Mouse (Mus musculus) neural tube, embryonic 12.5 days (tissue): Measurements from ENCODE around the gene Il1r1. TPM values are rescaled to one million over a fixed set of nuclear protein-coding genes. Genes with fewer than 3 reads are reported as not detected.

Experiments
- ATAC-seq: fragments of 200-750 bp; cut with Nextera tagmentation; 2 replicates; pipeline ENCODE4 v1.8.0; 2017; ENCODE audit warnings: low read depth, mild to moderate bottlenecking, moderate TSS enrichment, moderate library complexity; ENCODE audit not compliant: low FRiP score
- H3K27ac ChIP-seq: fragments of 300-500 bp; sonication (generic); 2 replicates; pipeline ENCODE4 v1.5.1; 2016
- H3K27me3 ChIP-seq: fragments of 300-500 bp; sonication (generic); replicated peaks from 2 replicates; pipeline ENCODE4 v1.6.1; 2016; ENCODE audit warnings: mild to moderate bottlenecking
- H3K36me3 ChIP-seq: fragments of 300-500 bp; sonication (generic); 2 replicates; pipeline ENCODE4 v1.6.1; 2016; ENCODE audit warnings: mild to moderate bottlenecking
- H3K4me1 ChIP-seq: fragments of 300-500 bp; sonication (generic); 2 replicates; pipeline ENCODE4 v1.6.1; 2016
- H3K4me2 ChIP-seq: fragments of 300-500 bp; sonication (generic); replicated peaks from 2 replicates; pipeline ENCODE4 v1.6.1; 2016; ENCODE audit warnings: mild to moderate bottlenecking
- H3K4me3 ChIP-seq: fragments of 300-500 bp; sonication (generic); 2 replicates; pipeline ENCODE4 v1.5.1; 2016
- H3K9ac ChIP-seq: fragments of 300-500 bp; sonication (generic); 2 replicates; pipeline ENCODE4 v1.6.1; 2016; ENCODE audit warnings: mild to moderate bottlenecking
- H3K9me3 ChIP-seq: fragments of 300-500 bp; sonication (generic); 2 replicates; pipeline ENCODE4 v1.6.1; 2016; ENCODE audit warnings: mild to moderate bottlenecking
- WGBS: fragments of 180-500 bp; shearing (Covaris S2); methylation state at CpG from one replicate; pipeline ENCODE4 v1.1.7; 2016; 5-methylcytosine and 5-hydroxymethylcytosine counted together
- polyA plus RNA-seq: library from polyadenylated mRNA; unstranded; fragments of >200 nt; fragmentation: Nextera tagmentation; extraction: Ambion mirVana; gene quantifications from 2 replicates; pipeline ENCODE4 v1.2.1, GENCODE M21; 2016

Gene Il1r1
- polyA plus RNA-seq, 1 experiment from 2014 or later: 0.66 TPM

GRCm38 (mm10) chr1:40330181-40330580 lies 105.3 kb downstream of the Il1r1 start:
- no peak overlapping the region for H3K4me3 ChIP-seq
- peaks cover 19% of the 10 kb centered on the region for H3K27me3 ChIP-seq
- no peak overlapping the region for H3K4me2 ChIP-seq
- no peaks in the 10 kb centered on the region for H3K9me3 ChIP-seq
- peaks cover 9% of the 10 kb centered on the region for H3K4me1 ChIP-seq
- H3K9ac ChIP-seq: no peak overlapping the region
- H3K27ac ChIP-seq: no peak overlapping the region
- 87% methylated on average over 8 of the region's 8 CpGs for WGBS
- no peaks in the 10 kb centered on the region for H3K36me3 ChIP-seq
- ATAC-seq: no peak

DNA sequence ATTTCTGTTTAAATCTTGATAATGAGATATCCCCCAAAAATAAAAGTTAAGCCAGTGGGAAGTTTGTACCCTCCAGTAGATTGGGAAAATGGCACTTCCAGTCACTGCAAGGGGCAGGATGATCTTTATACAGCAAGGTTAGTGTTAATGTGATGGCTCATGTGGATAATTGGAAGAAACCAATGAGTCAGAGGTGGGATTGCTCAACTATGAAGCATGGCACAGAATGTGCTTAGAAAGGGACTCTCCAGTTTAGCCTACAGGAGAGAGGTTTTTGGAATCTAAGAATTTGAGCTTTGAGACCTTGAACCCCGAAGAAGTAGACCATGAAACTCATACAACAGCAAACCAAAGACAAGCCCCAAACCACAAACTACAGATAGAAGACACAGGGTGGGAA lies 114.5 kb downstream of the Il1r1 start:
- H3K4me1 ChIP-seq: no peaks in the 10 kb centered on the region
- whole genome bisulfite sequencing: 83% methylated on average over 1 of the region's 1 CpGs
- H3K27ac ChIP-seq: no peak overlapping the region
- H3K4me2 ChIP-seq: no peak overlapping the region
- H3K27me3 ChIP-seq: no peaks in the 10 kb centered on the region
- no peak overlapping the region for H3K9ac ChIP-seq
- H3K9me3 ChIP-seq: no peaks in the 10 kb centered on the region
- no peaks in the 10 kb centered on the region for H3K36me3 ChIP-seq
- H3K4me3 ChIP-seq: no peak overlapping the region
- ATAC-seq: no peak

- no peaks in the 10 kb centered on the region for H3K9me3 ChIP-seq
- no peak overlapping the region for H3K9ac ChIP-seq
- no peak overlapping the region for H3K4me3 ChIP-seq
- no peaks in the 10 kb centered on the region for H3K36me3 ChIP-seq
- WGBS: 89% methylated on average over 4 of the region's 4 CpGs
- ATAC-seq: no peak
- no peaks in the 10 kb centered on the region for H3K27me3 ChIP-seq
- no peak overlapping the region for H3K4me2 ChIP-seq
- no peaks in the 10 kb centered on the region for H3K4me1 ChIP-seq
- no peak overlapping the region for H3K27ac ChIP-seq
These were observed 115.2 kb downstream of the Il1r1 start for GRCm38 (mm10) chr1:40340102-40340501.

DNA sequence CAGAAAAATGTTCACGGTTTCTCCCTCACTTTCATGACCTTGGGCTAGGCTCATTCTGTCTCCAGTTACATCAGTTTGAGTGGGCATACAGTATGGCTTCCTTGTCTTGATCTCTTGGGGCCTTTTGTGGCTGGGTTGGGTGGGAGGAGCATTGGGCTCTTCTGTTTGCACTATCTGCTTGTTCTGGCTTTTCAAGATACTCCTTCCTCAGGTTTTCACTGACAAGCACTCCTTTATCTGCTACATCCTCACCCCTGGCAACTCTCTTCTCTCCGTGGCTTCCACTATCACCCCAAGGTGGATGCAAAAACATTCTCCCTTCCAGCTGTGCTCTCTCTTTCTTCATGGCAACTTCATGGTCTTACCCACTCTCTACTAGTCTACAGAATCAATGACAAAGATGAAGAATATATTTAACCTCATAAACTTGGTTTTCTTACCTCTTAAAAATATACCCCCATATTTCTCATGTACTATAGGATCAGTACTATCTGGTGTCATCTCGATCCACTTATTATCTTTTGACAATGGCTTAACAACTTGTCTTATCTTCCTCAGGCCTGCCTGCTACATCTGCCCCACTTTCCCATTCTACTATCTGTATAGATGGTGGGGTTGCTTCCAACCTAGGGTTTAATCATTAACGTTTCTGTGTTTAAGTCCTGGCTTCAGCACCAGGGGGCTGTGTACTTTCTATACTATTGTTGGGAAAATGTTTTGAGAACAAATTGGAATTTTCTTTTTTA lies 127.5 kb downstream of the Il1r1 start:
- 85% methylated on average over 4 of the region's 4 CpGs for WGBS
- H3K36me3 ChIP-seq: no peaks in the 10 kb centered on the region

DNA sequence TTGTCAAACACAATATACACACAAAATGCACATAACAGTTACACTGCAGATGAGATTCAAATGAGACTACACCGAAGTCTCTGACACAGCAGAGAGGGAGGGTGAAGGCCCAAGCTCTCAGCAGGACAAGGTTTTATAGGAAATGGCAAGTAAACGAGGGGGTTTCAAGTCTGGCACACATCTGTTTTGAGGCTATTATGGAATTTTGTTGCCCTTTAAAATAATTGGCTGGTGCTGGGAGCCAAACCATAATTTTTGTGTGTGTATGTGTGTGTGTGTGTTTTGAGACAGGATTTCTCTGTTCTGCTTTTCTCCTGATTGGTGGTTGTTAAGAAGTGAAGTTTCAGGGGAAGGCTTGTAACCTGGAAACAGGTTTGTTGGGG lies 128.0 kb downstream of the Il1r1 start:
- 57% methylated on average over 2 of the region's 2 CpGs for WGBS
- H3K27ac ChIP-seq: no peak overlapping the region
- H3K4me2 ChIP-seq: no peak overlapping the region
- no peaks in the 10 kb centered on the region for H3K4me1 ChIP-seq
- H3K4me3 ChIP-seq: no peak overlapping the region
- no peaks in the 10 kb centered on the region for H3K36me3 ChIP-seq
- H3K9me3 ChIP-seq: no peaks in the 10 kb centered on the region
- H3K9ac ChIP-seq: no peak overlapping the region
- no peak for ATAC-seq
- H3K27me3 ChIP-seq: no peaks in the 10 kb centered on the region

More for the DNA sequence above, 127.5 kb downstream of the Il1r1 start:
- Histone ChIP-seq H3K9ac (no peak overlapping the region), H3K27ac (no peak overlapping the region), H3K27me3 (no peaks in the 10 kb centered on the region), H3K4me2 (no peak overlapping the region), H3K4me3 (no peak overlapping the region), H3K9me3 (no peaks in the 10 kb centered on the region), H3K4me1 (no peaks in the 10 kb centered on the region)
- no peak for ATAC-seq

DNA sequence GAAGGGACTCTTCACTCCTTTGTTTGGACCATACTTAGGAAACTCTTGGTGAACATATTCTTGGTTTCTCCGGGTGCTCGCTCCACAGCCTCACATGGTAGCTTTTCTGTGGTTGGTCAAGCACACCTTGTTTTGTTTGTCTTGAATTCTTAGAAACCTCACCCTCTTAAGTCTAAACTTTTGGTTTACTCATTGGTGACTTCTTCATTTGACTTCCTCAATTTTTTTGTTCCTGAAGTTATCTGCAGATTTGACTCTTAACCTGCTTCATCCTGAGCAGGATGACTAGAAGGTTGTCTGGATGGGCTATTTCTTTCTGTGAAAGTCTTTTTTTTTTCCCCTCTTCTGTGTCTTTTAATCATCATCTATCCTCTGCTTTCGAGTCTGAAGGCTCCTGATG lies 129.8 kb downstream of the Il1r1 start:
- Histone ChIP-seq H3K9ac (no peak overlapping the region), H3K27me3 (no peaks in the 10 kb centered on the region), H3K4me2 (no peak overlapping the region), H3K9me3 (no peaks in the 10 kb centered on the region), H3K4me3 (no peak overlapping the region), H3K36me3 (no peaks in the 10 kb centered on the region), H3K27ac (no peak overlapping the region), H3K4me1 (no peaks in the 10 kb centered on the region)
- WGBS: 88% methylated on average over 3 of the region's 3 CpGs
- ATAC-seq: no peak

GRCm38 (mm10) chr1:40355431-40355843 lies 130.6 kb downstream of the Il1r1 start:
- no peaks in the 10 kb centered on the region for H3K36me3 ChIP-seq
- no peak overlapping the region for H3K9ac ChIP-seq
- no peak for ATAC-seq
- H3K4me2 ChIP-seq: no peak overlapping the region
- H3K4me3 ChIP-seq: no peak overlapping the region
- H3K9me3 ChIP-seq: no peaks in the 10 kb centered on the region
- H3K4me1 ChIP-seq: no peaks in the 10 kb centered on the region
- no peak overlapping the region for H3K27ac ChIP-seq
- no peaks in the 10 kb centered on the region for H3K27me3 ChIP-seq
- WGBS: 88% methylated on average over 4 of the region's 4 CpGs

- H3K4me2 ChIP-seq: no peak overlapping the region
- no peaks in the 10 kb centered on the region for H3K9me3 ChIP-seq
- no peaks in the 10 kb centered on the region for H3K27me3 ChIP-seq
- H3K4me3 ChIP-seq: no peak overlapping the region
- 90% methylated on average over 10 of the region's 10 CpGs for WGBS
- H3K9ac ChIP-seq: no peak overlapping the region
- H3K4me1 ChIP-seq: no peaks in the 10 kb centered on the region
- H3K27ac ChIP-seq: no peak overlapping the region
- ATAC-seq: no peak
- no peaks in the 10 kb centered on the region for H3K36me3 ChIP-seq
These were observed 131.1 kb downstream of the Il1r1 start for GRCm38 (mm10) chr1:40355904-40356521.

- no peaks in the 10 kb centered on the region for H3K36me3 ChIP-seq
- no peak overlapping the region for H3K27ac ChIP-seq
- no peak overlapping the region for H3K4me3 ChIP-seq
- H3K4me1 ChIP-seq: no peaks in the 10 kb centered on the region
- WGBS: 50% methylated on average over 2 of the region's 2 CpGs
- H3K4me2 ChIP-seq: no peak overlapping the region
- no peaks in the 10 kb centered on the region for H3K9me3 ChIP-seq
- no peaks in the 10 kb centered on the region for H3K27me3 ChIP-seq
- no peak overlapping the region for H3K9ac ChIP-seq
- ATAC-seq: no peak
These were observed 133.0 kb downstream of the Il1r1 start for GRCm38 (mm10) chr1:40357921-40358320.

- Histone ChIP-seq H3K36me3 (no peaks in the 10 kb centered on the region), H3K27me3 (no peaks in the 10 kb centered on the region), H3K4me3 (no peak overlapping the region), H3K9me3 (no peaks in the 10 kb centered on the region), H3K27ac (no peak overlapping the region), H3K9ac (no peak overlapping the region), H3K4me1 (no peaks in the 10 kb centered on the region), H3K4me2 (no peak overlapping the region)
- no peak for ATAC-seq
- WGBS: 89% methylated on average over 2 of the region's 2 CpGs
These were observed 133.5 kb downstream of the Il1r1 start for GRCm38 (mm10) chr1:40358351-40358750.

DNA sequence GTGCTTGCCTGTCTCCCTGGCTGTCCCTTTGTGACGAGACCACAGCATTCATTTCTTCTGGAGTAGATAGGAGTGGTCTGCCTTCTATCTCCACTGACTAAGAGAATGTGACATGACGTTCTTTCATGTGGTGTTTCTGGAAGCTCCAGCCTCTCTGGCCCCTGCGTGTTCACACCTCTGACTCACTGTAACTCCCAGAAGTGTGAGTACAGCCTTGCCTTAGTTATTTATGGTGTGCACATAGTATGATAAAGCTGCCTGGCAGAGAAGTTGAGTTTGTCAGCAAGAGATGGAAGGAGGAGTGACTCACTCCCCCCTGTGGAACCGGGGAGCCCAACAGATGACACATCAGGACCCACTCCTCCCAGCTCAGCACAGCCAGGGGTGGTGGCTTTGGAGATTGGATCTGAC lies 133.9 kb downstream of the Il1r1 start:
- H3K4me3 ChIP-seq: no peak overlapping the region
- no peak overlapping the region for H3K9ac ChIP-seq
- WGBS: 88% methylated on average over 4 of the region's 4 CpGs
- H3K4me1 ChIP-seq: no peaks in the 10 kb centered on the region
- ATAC-seq: no peak
- H3K4me2 ChIP-seq: no peak overlapping the region
- H3K27ac ChIP-seq: no peak overlapping the region
- H3K27me3 ChIP-seq: no peaks in the 10 kb centered on the region
- H3K36me3 ChIP-seq: no peaks in the 10 kb centered on the region
- no peaks in the 10 kb centered on the region for H3K9me3 ChIP-seq

GRCm38 (mm10) chr1:40359731-40360130 lies 134.9 kb downstream of the Il1r1 start:
- Histone ChIP-seq H3K4me2 (no peak overlapping the region), H3K4me1 (no peaks in the 10 kb centered on the region), H3K27ac (no peak overlapping the region), H3K27me3 (no peaks in the 10 kb centered on the region), H3K36me3 (no peaks in the 10 kb centered on the region), H3K9ac (no peak overlapping the region), H3K4me3 (no peak overlapping the region), H3K9me3 (no peaks in the 10 kb centered on the region)
- 72% methylated on average over 2 of the region's 2 CpGs for WGBS
- no peak for ATAC-seq

DNA sequence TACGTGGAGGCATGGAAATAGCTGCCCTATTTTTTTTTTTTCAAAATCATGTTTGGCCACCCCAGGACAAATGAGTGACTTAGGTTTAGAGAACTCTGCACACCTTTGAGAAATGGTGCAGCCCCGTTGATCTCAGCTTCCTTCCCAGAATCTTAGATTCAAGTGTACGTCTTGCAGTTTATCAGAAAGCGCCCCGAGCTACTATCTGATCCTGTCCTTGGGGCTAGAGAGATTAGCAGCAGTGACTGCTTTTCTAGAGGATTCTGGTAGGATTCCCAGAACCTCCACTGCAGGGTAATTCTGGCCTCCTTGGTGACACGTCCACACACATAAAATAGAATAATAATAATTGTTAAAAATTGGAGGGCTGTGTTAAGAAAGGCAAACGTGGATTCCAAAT lies 136.1 kb downstream of the Il1r1 start:
- Histone ChIP-seq H3K27me3 (no peaks in the 10 kb centered on the region), H3K36me3 (no peaks in the 10 kb centered on the region), H3K27ac (no peak overlapping the region), H3K4me3 (no peak overlapping the region), H3K4me2 (no peak overlapping the region), H3K9ac (no peak overlapping the region), H3K9me3 (no peaks in the 10 kb centered on the region), H3K4me1 (no peaks in the 10 kb centered on the region)
- WGBS: 78% methylated on average over 7 of the region's 7 CpGs
- ATAC-seq: no peak
